Mouse (Mus musculus) forebrain, embryonic 15.5 days (tissue): ENCODE measurements around the gene Commd6. TPM values are rescaled to one million over a fixed set of nuclear protein-coding genes. Genes with fewer than 3 reads are reported as not detected.
A peak's percentile ranks its signal among the peaks of the same experiment; 100 is the strongest.

Experiments used
- ATAC-seq: fragments of 200-750 bp; cut with Nextera tagmentation; replicated peaks from 2 replicates; pipeline ENCODE4 v1.8.0; 2017; ENCODE audit warnings: mild to moderate bottlenecking, moderate TSS enrichment, moderate library complexity
- H3K27ac ChIP-seq: fragments of 300-500 bp; sonication (generic); replicated peaks from 2 replicates; pipeline ENCODE4 v1.5.1; 2015; ENCODE audit warnings: mild to moderate bottlenecking, inconsistent platforms
- H3K27me3 ChIP-seq: fragments of 300-500 bp; sonication (generic); 2 replicates; pipeline ENCODE4 v1.6.1; 2015; ENCODE audit warnings: inconsistent platforms
- H3K36me3 ChIP-seq: fragments of 300-500 bp; sonication (generic); 2 replicates; pipeline ENCODE4 v1.6.1; 2015; ENCODE audit warnings: mild to moderate bottlenecking, inconsistent platforms
- H3K4me1 ChIP-seq: fragments of 300-500 bp; sonication (generic); 2 replicates; pipeline ENCODE4 v1.6.1; 2015; ENCODE audit warnings: inconsistent platforms
- H3K4me2 ChIP-seq: fragments of 300-500 bp; sonication (generic); replicated peaks from 2 replicates; pipeline ENCODE4 v1.6.1; 2015; ENCODE audit warnings: mild to moderate bottlenecking, inconsistent platforms
- H3K4me3 ChIP-seq: fragments of 300-500 bp; sonication (generic); 2 replicates; pipeline ENCODE4 v1.5.1; 2015; ENCODE audit warnings: mild to moderate bottlenecking, inconsistent platforms
- H3K9ac ChIP-seq: fragments of 300-500 bp; sonication (generic); replicated peaks from 2 replicates; pipeline ENCODE4 v1.6.1; 2015; ENCODE audit warnings: mild to moderate bottlenecking, inconsistent platforms
- H3K9me3 ChIP-seq: fragments of 300-500 bp; sonication (generic); 2 replicates; pipeline ENCODE4 v1.6.1; 2016; ENCODE audit warnings: inconsistent platforms
- WGBS: fragments of 180-500 bp; shearing (Covaris S2); methylation state at CpG from one replicate; pipeline ENCODE4 v1.1.7; 2015; ENCODE audit warnings: mixed read lengths; 5-methylcytosine and 5-hydroxymethylcytosine counted together
- polyA plus RNA-seq: library from polyadenylated mRNA; unstranded; fragments of >200 nt; fragmentation: Nextera tagmentation; extraction: Ambion mirVana; gene quantifications from 2 replicates; pipeline ENCODE4 v1.2.1, GENCODE M21; 2015

Commd6 gene
- polyA plus RNA-seq, 1 experiment from 2014 or later, result 101 TPM

DNA sequence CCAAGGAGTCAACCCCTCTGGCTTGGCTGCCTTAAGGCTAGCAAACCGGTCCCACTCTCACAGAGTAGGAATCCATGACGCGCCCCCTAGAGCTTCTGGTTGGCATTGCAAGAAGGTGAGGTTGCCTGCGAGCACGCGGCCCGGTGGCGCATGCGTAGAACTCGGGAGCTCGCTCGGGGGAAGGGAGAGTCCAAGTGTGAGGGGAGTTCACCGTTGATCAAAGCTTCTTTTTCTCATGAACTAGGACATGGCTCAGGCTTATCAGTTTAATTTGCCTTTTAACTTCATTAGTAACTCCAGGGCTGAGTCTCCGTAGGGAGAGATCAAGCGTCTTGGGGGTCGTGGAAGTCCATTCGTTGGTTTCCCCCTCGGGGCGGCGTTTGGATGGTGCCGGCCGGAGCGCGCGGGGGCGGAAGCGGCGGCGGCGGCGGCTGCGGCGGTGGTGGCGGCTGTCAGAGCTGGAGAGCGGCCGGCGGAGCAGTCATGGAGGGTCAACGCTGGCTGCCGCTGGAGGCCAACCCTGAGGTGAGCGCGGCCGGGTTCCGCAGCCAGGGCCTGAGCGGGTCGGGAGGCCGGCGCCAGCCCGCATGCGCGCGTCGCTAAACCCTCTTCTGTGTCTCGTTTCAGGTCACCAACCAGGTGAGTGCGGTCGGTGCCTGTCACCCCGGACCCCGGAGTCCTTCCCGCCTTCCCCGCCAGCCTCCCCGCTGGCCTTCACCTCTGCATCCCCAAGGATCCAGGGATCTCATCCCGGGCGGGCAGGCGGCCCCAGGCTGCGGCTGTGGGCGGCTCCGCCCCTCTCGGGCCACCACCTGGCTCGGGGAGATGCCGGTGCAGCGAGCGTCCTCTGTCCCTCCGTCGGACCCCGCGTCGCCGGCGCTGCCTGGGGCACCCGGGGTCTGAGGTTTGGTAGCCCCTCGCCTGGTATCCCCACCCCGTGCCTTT is 13.4 kb upstream of the Commd6 start, which contains the start of gene Uchl3:
TSS of gene Uchl3 (plus strand) at position 387 of the 945 bp plus-strand sequence.
- no peaks in the 10 kb centered on the region for H3K27me3 ChIP-seq
- peak; percentile 89 for ATAC-seq

DNA sequence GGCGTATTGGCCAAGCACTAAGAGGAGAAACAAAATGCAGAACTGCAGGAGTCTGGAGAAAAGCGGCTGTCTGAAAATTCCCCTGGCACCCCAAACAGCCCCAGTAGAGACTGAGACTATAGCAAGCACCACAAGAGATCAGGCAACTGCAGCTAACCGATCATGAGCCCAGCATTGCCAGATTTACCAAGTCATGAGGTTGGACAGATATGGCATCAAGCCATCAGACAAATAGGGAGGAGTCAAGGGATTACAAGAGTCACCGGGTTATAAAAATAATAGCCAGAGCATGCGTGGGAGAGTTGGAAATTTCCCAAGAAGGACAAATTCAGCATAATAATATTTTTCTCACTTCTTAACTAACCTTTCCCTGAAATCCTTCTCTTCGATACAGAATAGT is 12.1 kb upstream of the Commd6 start:
- no peaks in the 10 kb centered on the region for H3K27me3 ChIP-seq
- 86% methylated on average over 6 of the region's 6 CpGs for WGBS
- peaks cover 20% of the 10 kb centered on the region for H3K4me1 ChIP-seq
- H3K4me2 ChIP-seq, result no peak overlapping the region
- no peaks in the 10 kb centered on the region for H3K36me3 ChIP-seq
- H3K27ac ChIP-seq, result no peak overlapping the region
- no peak for ATAC-seq
- H3K9ac ChIP-seq, result no peak overlapping the region
- H3K9me3 ChIP-seq, result no peaks in the 10 kb centered on the region
- H3K4me3 ChIP-seq, result no peak overlapping the region

More for the DNA sequence above, 13.4 kb upstream of the Commd6 start, which contains the start of gene Uchl3:
- H3K9me3 ChIP-seq, result no peaks in the 10 kb centered on the region
- H3K4me1 ChIP-seq, result peaks cover 20% of the 10 kb centered on the region
- peak within 1 kb of the TSS; percentile 72 for H3K4me2 ChIP-seq
- peak within 1 kb of the TSS; percentile 96 for H3K4me3 ChIP-seq
- peak within 1 kb of the TSS; percentile 96 for H3K9ac ChIP-seq
- WGBS, result under 1% methylated on average over 74 of the region's 81 CpGs
- peak within 1 kb of the TSS; percentile 76 for H3K27ac ChIP-seq
- no peaks in the 10 kb centered on the region for H3K36me3 ChIP-seq

DNA sequence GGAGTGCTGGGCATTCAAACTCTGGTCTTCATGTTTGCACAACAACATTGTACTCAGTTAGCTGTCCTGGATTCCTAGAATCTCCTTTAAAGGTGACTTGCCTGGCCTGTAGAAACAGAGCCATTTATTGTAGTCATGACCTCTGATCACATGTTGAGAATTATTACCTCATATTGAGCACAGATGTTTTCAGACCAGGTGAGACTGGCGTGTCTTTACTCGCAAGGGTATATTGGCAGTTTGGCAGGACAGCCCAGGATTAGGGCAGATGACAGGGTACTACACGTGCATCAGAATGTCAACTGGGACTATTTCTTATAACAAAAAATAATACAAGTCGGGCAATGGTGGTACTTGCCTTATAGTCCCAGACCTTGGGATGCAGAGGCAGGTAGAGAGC is 10.1 kb upstream of the Commd6 start:
- Histone ChIP-seq H3K4me2 (no peak overlapping the region), H3K4me1 (peaks cover 17% of the 10 kb centered on the region), H3K27me3 (no peaks in the 10 kb centered on the region), H3K4me3 (no peak overlapping the region), H3K9me3 (no peaks in the 10 kb centered on the region), H3K9ac (no peak overlapping the region), H3K36me3 (no peaks in the 10 kb centered on the region), H3K27ac (no peak overlapping the region)
- WGBS, result 88% methylated on average over 4 of the region's 4 CpGs
- ATAC-seq, result no peak

DNA sequence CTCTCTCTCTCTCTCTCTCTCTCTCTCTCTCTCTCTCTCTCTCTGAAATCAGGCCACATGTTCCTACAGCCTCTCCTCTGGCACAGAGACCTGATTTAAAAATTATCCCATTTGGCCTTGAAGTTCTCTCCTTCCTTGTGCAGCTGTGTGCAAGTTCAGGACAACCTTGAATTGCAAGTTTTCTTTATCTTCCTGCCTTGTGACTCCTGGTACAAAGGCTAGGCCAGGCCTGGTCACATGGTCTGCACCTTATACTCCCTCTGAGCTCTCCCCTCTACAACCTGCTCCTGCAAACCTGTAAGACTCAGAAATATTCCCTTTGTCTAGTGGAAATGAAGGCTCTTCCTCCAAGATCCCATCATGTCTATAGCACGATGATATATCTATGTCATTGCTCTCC is 4.5 kb upstream of the Commd6 start:
- no peak overlapping the region for H3K27ac ChIP-seq
- no peak overlapping the region for H3K9ac ChIP-seq
- H3K4me2 ChIP-seq, result no peak overlapping the region
- H3K9me3 ChIP-seq, result no peaks in the 10 kb centered on the region
- H3K4me3 ChIP-seq, result no peak overlapping the region
- ATAC-seq, result no peak
- H3K4me1 ChIP-seq, result no peaks in the 10 kb centered on the region
- 93% methylated on average over 1 of the region's 1 CpGs for whole genome bisulfite sequencing
- no peaks in the 10 kb centered on the region for H3K27me3 ChIP-seq
- H3K36me3 ChIP-seq, result no peaks in the 10 kb centered on the region

DNA sequence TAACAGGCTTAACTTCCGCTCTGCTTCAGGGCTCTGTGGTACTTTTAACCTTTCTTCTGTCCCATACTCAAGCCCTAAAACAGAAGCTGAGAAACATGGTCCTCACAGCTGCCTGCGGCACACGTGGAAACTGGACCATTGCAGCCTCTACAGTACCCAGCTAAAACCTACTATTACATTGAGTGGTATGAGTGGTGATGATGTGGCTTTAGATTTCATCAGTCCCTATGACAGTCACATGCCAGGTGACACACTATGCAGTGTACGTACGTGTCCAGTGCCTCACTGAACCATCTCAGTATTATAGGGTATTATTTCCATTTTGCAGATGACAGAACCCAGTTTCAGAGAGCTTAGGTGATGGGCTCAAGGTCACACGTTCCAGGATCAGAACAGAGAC is 3.1 kb downstream of the Commd6 start:
- Histone ChIP-seq H3K9me3 (no peaks in the 10 kb centered on the region), H3K9ac (no peak overlapping the region), H3K4me3 (no peak overlapping the region), H3K27ac (no peak overlapping the region), H3K4me2 (no peak overlapping the region), H3K36me3 (peaks cover 23% of the 10 kb centered on the region), H3K4me1 (peaks cover 9% of the 10 kb centered on the region), H3K27me3 (no peaks in the 10 kb centered on the region)
- ATAC-seq, result no peak
- 90% methylated on average over 6 of the region's 6 CpGs for WGBS

DNA sequence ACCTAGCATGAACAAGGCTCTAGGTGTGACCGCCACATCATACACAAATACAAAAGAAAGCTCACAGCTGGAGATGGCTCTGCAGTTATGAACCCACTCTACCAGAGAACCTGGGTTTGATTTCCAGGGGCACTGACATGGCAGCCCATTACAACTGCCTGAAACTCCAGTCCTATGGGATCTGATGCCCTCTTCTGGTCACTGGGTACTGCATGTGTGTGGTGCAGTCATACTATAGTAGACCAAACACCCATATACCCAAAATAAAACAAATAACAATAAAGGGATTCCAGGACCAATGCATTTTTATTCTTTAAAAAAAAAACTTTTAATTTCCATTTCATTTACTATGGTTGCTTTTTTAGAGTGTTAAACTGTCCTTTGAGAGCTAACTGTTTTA is 4.7 kb downstream of the Commd6 start:
- no peak overlapping the region for H3K4me3 ChIP-seq
- ATAC-seq, result no peak
- H3K9ac ChIP-seq, result no peak overlapping the region
- H3K27ac ChIP-seq, result no peak overlapping the region
- 97% methylated on average over 1 of the region's 1 CpGs for WGBS
- peaks cover 24% of the 10 kb centered on the region for H3K36me3 ChIP-seq
- H3K9me3 ChIP-seq, result no peaks in the 10 kb centered on the region
- H3K27me3 ChIP-seq, result no peaks in the 10 kb centered on the region
- peaks cover 9% of the 10 kb centered on the region for H3K4me1 ChIP-seq
- H3K4me2 ChIP-seq, result no peak overlapping the region

DNA sequence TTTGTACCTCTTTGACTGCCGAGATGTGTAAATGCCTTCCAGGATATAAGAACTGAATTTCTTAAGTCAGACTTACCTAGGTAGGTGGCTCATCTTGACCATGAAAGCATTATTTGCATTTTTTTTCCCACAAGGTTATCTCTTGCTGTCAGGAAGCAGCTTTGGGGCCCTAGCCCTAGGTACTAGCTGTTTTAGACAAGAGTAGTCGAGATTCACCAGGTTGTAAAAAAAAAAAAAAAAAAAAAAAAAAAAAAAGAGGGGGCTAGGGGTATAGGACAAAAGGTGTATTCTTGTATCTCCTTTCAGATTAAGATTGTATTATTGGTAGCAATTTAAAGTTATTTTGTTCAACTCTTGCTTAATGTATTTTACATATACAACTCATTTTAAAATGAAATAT is 9.9 kb downstream of the Commd6 start:
- no peaks in the 10 kb centered on the region for H3K9me3 ChIP-seq
- H3K4me2 ChIP-seq, result no peak overlapping the region
- H3K27ac ChIP-seq, result no peak overlapping the region
- H3K4me1 ChIP-seq, result no peaks in the 10 kb centered on the region
- H3K9ac ChIP-seq, result no peak overlapping the region
- H3K4me3 ChIP-seq, result no peak overlapping the region
- H3K36me3 ChIP-seq, result peaks cover 21% of the 10 kb centered on the region
- no peaks in the 10 kb centered on the region for H3K27me3 ChIP-seq
- ATAC-seq, result no peak
- WGBS, result 88% methylated on average over 2 of the region's 2 CpGs

DNA sequence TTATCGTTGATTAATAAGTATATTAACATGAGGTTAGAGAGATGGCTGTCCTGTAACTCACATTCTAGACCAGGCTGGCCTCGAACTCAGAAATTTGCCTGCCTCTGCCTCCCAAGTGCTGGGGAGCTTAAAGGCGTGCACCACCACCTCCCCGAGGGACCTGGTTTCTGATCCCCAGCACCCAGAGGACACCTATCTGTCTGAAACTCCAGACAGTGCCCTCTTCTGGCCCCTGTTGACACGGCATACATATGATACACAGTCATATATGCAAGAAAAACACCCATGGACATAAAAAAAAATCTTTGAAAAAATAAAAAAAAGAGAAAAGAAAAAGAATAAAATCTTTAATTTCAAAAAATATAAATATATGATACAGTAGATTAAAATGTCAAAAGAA is 22.8 kb downstream of the Commd6 start:
- 94% methylated on average over 5 of the region's 5 CpGs for WGBS
- Histone ChIP-seq H3K36me3 (no peaks in the 10 kb centered on the region), H3K4me1 (no peaks in the 10 kb centered on the region), H3K9ac (no peak overlapping the region), H3K4me3 (no peak overlapping the region), H3K27me3 (no peaks in the 10 kb centered on the region), H3K9me3 (no peaks in the 10 kb centered on the region), H3K27ac (no peak overlapping the region), H3K4me2 (no peak overlapping the region)
- no peak for ATAC-seq

DNA sequence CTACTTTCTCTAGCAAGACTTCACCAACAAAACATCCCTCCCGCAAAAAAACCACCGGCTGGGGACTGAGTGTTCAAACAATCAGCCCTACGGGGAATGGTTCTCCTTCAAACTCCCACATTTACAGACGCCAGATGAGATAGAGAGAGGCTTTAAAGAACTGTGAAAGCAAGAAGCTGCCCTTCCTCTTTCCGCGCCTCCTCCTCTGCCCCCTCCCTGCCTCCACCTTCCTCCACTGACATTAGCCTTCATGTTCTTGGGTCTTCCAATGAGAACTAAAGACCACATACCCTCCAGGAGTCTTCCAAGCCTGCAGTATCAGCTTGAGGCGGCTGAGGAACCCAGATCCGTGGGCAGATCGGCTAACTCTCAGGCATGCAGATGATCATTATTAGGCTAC is 24.3 kb downstream of the Commd6 start:
- Histone ChIP-seq H3K4me2 (no peak overlapping the region), H3K4me1 (no peaks in the 10 kb centered on the region), H3K4me3 (no peak overlapping the region), H3K27me3 (no peaks in the 10 kb centered on the region), H3K9me3 (no peaks in the 10 kb centered on the region), H3K36me3 (no peaks in the 10 kb centered on the region), H3K27ac (no peak overlapping the region), H3K9ac (no peak overlapping the region)
- no peak for ATAC-seq
- 85% methylated on average over 9 of the region's 9 CpGs for WGBS

DNA sequence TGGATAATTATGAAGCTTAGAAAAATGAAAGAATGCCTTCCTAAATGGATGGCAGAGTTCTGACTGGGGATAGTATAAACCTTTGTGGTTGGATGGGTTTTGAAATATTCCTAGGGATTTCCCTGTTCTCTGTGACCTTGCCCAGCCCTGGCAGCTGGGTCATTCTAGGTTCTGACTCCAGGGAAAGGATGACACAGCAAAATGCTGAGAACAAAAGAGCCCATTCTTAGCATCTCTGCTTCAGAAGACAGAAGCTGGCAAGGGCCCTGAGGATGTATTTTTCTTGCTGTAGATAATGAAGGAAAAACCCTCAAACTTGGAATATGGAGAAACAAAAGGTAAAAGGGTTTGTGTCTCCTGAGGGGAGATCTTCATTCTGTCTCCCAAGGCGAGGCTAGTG is 27.3 kb downstream of the Commd6 start:
- no peak overlapping the region for H3K4me2 ChIP-seq

DNA sequence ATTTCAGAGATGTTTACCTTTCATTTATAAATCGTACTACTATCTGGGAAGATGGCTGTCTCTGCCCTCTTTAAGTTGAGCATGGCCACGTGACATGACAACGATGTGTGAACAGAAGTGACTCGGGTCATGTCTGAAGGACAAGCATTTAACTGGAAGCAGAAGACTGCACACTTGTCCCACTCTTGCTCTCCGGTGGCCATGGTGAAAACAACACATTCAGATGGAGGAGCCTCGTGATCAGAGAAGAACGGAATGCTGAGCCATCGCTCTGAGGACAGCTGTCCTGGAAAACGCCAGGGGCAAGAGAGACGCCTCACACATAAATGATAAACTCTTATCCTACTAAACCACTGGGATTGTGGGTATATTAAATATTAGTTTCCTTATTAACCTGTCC is 29.8 kb downstream of the Commd6 start:
- H3K36me3 ChIP-seq, result no peaks in the 10 kb centered on the region
- ATAC-seq, result no peak

More for the DNA sequence above, 27.3 kb downstream of the Commd6 start:
- Histone ChIP-seq H3K4me1 (no peaks in the 10 kb centered on the region), H3K27ac (no peak overlapping the region), H3K9ac (no peak overlapping the region), H3K9me3 (no peaks in the 10 kb centered on the region), H3K36me3 (no peaks in the 10 kb centered on the region), H3K27me3 (no peaks in the 10 kb centered on the region), H3K4me3 (no peak overlapping the region)
- WGBS, result 57% methylated on average over 1 of the region's 1 CpGs
- ATAC-seq, result no peak

DNA sequence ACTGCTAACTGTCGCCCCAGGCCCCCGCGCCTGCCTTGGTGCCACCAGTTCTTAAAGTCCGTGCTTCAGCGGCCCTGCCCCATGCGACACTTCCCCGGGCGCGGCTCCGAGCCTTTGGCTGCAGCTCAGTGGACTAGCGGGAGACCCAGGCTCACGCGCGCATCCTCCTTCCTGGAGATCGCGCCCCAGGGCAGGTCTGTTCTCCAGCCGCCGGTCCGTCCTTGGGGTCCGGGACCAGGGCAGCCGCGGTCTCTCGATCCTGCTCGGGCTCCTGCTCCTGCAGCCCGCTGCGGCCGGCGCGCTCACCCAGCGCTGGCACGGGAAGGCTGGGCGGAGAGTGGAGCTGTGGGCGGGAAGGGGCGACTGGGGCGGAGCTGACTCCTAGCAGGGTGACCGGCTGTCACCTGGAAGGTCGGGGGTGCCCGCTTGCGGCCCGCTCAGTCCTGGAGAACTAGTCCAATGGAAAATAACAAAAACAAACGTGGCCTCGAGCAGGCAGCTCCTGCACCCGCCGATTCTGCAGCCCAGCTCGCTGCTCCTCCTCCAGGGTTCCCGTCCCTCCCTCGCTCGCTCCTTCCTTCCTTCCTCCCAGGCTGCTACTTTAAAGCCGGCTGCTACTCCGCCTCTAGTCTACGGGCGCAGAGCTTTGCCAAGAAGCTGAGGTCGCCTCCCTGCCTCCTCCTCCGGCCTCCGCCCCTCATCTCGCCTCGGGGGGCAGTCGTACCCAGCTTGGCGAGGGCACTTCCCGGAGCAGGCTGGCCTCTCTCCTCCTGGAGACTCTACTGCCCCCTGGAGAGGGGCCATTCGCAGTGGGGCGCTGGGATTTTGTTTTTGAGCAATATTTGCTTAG is 31.7 kb downstream of the Commd6 start, which contains the start of gene Tbc1d4:
TSS of gene Tbc1d4 (minus strand) at position 673 of the 850 bp plus-strand sequence.
- peak within 1 kb of the TSS; percentile 54 for H3K27ac ChIP-seq
- H3K4me1 ChIP-seq, result peaks cover 6% of the 10 kb centered on the region
- peak within 1 kb of the TSS; percentile 67 for H3K4me3 ChIP-seq
- peak within 1 kb of the TSS; percentile 97 for H3K4me2 ChIP-seq
- ATAC-seq, result peak; percentile 85
- no peaks in the 10 kb centered on the region for H3K9me3 ChIP-seq
- no peaks in the 10 kb centered on the region for H3K36me3 ChIP-seq
- under 1% methylated on average over 62 of the region's 62 CpGs for WGBS
- peak within 1 kb of the TSS; percentile 65 for H3K9ac ChIP-seq
- no peaks in the 10 kb centered on the region for H3K27me3 ChIP-seq

More for the DNA sequence above, 29.8 kb downstream of the Commd6 start:
- no peaks in the 10 kb centered on the region for H3K9me3 ChIP-seq
- H3K27ac ChIP-seq, result no peak overlapping the region
- no peak overlapping the region for H3K4me3 ChIP-seq
- peaks cover 6% of the 10 kb centered on the region for H3K4me1 ChIP-seq
- no peaks in the 10 kb centered on the region for H3K27me3 ChIP-seq
- 86% methylated on average over 10 of the region's 10 CpGs for WGBS
- H3K9ac ChIP-seq, result no peak overlapping the region
- no peak overlapping the region for H3K4me2 ChIP-seq
